Mouse (Mus musculus) heart, adult 2 months (tissue): ENCODE data around the gene Irf2bp2. TPM values are rescaled to one million over a fixed set of nuclear protein-coding genes. Genes with fewer than 3 reads are reported as not detected.

Source experiments
- DNase-seq, 2 experiments: peaks; one replicate each; pipeline ENCODE4 v3.0.0; 2021
- H3K27ac ChIP-seq: fragments of 200-600 bp; 2 replicates; pipeline ENCODE4 v1.8.1; 2022
- H3K27me3 ChIP-seq: fragments of 200-500 bp; 2 replicates; pipeline ENCODE4 v1.6.1; 2012; ENCODE audit warnings: mild to moderate bottlenecking, low read length, inconsistent platforms, mixed read lengths; ENCODE audit not compliant: control insufficient read depth, insufficient read depth
- H3K36me3 ChIP-seq: fragments of 200-500 bp; 2 replicates; pipeline ENCODE4 v1.6.1; 2012; ENCODE audit warnings: low read length, inconsistent platforms; ENCODE audit not compliant: control insufficient read depth, insufficient read depth
- H3K4me1 ChIP-seq: fragments of 200-500 bp; 2 replicates; pipeline ENCODE4 v1.6.1; 2011; ENCODE audit warnings: low read length; ENCODE audit not compliant: control insufficient read depth, insufficient read depth
- H3K4me3 ChIP-seq: fragments of 200-600 bp; 2 replicates; pipeline ENCODE4 v1.8.1; 2022
- H3K79me2 ChIP-seq: fragments of 200-500 bp; replicated peaks from 2 replicates; pipeline ENCODE4 v1.6.1; 2012; ENCODE audit warnings: mild to moderate bottlenecking, inconsistent platforms, low read length, moderate library complexity, mixed read lengths; ENCODE audit not compliant: control insufficient read depth, insufficient read depth
- H3K9ac ChIP-seq: fragments of 200-500 bp; 2 replicates; pipeline ENCODE4 v1.6.1; 2012; ENCODE audit warnings: low read depth, mild to moderate bottlenecking, control low read depth, inconsistent platforms, low read length, mixed read lengths
- CTCF ChIP-seq: fragments of 200-600 bp; IDR thresholded peaks from 2 replicates; pipeline ENCODE4 v1.8.1; 2022; ENCODE audit warnings: antibody characterized with exemption, mild to moderate bottlenecking, moderate library complexity
- EP300 ChIP-seq: fragments of 200-500 bp; IDR thresholded peaks from 2 replicates; pipeline ENCODE4 v1.6.1; 2011; ENCODE audit warnings: low read depth, low read length, control low read depth; ENCODE audit not compliant: insufficient read depth
- POLR2A ChIP-seq: fragments of 200-500 bp; IDR thresholded peaks from 2 replicates; pipeline ENCODE4 v1.6.1; 2011; ENCODE audit warnings: mild to moderate bottlenecking, low read depth, low read length, control low read depth; ENCODE audit not compliant: insufficient read depth
- WGBS: fragments of 180-500 bp; shearing (Covaris S2); methylation state at CpG from one replicate; pipeline ENCODE4 v1.1.7; 2018; 5-methylcytosine and 5-hydroxymethylcytosine counted together
- intact Hi-C: fragments of 180-260 bp; cut with DNase I; formaldehyde crosslinking; loops from one replicate; pipeline ENCODE4 v1.15.1; 2025
- polyA plus RNA-seq: library from polyadenylated mRNA; depleted of rRNA; stranded (reverse); fragments of >200 nt; gene quantifications from 2 replicates; pipeline ENCODE4 v1.2.3, GENCODE M21; 2012
- total RNA-seq, 2 experiments: library from RNA; stranded (reverse); gene quantifications; 2 replicates each; pipeline ENCODE4 v1.2.3; 2021

Gene Irf2bp2
- total and polyA plus RNA-seq, 3 experiments, result 33.8 to 132 (median 56.3) TPM

DNA sequence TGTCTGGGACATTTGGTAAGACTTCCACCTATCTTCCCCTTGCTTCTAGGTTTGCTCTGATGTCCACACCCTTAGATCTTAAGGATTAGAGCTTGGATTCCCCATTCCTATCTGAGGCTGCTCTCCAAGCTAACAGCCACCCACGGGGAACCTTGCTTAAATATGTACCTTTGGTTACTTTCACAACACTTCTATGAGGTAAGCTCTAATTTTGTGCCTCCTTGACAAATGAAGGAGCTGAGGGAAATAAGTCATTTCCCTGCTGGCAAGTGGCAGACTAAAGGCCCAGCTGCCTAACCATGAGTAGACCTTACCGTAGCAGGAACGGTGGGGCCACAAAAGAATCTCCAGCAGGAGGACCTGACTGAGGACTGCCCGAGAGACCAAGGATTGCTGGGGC, 39.0 kb downstream of the Irf2bp2 start:
- Histone ChIP-seq H3K9ac (no peak overlapping the region), H3K27ac (no peak overlapping the region), H3K4me1 (peaks cover 8% of the 10 kb centered on the region), H3K36me3 (no peaks in the 10 kb centered on the region), H3K27me3 (no peaks in the 10 kb centered on the region), H3K4me3 (no peak overlapping the region), H3K79me2 (no peaks in the 10 kb centered on the region)
- intact Hi-C loops, result no loop called here
- 71% methylated on average over 4 of the region's 4 CpGs for WGBS
- TF ChIP-seq POLR2A (no peak), CTCF (no peak), EP300 (no peak)
- no peak for DNase-seq

DNA sequence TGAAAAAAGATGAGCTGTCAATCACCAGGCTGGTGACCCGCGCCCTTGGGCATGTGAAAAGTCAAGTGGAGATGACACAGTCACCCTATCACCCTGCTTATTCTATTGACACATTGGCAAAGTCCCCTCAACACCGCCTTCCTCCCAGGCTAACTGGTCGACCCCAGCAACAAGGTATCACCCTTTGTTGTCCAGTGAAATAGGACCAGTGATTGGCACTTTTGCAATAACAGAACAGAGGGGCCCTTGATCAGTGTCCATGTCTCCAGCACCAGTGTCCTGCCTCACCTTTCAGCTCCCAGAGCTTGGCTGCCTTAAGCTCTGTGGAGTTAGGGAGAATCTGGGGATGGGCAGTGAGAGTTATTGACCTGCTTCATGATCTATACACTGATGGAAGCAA, 41.9 kb downstream of the Irf2bp2 start:
- Histone ChIP-seq H3K4me3 (no peak overlapping the region), H3K27me3 (no peaks in the 10 kb centered on the region), H3K9ac (no peak overlapping the region), H3K4me1 (peaks cover 18% of the 10 kb centered on the region), H3K79me2 (no peaks in the 10 kb centered on the region), H3K36me3 (no peaks in the 10 kb centered on the region), H3K27ac (peak overlapping the region; percentile 81; the same call in 1 of the 2 replicates)
- DNase-seq, result no peak
- 88% methylated on average over 4 of the region's 4 CpGs for WGBS
- TF ChIP-seq EP300 (no peak), CTCF (no peak), POLR2A (no peak)
- intact Hi-C loops, result loop anchor here (2.0 kb wide), 1 partner anchor 13 kb away; no protein-coding TSS in a partner anchor

DNA sequence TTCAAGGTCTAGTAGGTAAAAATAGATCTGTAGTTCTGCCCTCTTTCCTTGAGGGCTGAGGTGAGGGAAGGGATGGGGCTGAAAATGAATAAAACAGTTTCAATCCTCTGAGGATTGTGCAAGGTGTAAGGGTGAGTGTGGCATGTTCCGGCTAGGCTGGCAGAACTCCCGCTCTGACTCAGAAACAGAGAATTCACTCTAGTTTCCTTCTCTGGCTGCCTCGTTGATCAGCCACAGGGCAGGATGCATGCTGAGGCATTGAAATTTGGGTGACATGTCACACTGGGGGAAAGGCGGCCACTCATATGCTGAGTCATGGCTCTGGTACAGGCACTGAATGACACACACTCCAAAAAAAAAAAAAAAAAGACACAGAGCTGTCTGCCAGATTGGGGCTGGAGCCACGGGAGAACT, 42.8 kb downstream of the Irf2bp2 start:
- intact Hi-C loops, result loop anchor here (2.0 kb wide), 1 partner anchor 14 kb away; no protein-coding TSS in a partner anchor
- DNase-seq, result peak in 1 of 2 experiments; percentile 79
- Histone ChIP-seq H3K4me1 (peaks cover 13% of the 10 kb centered on the region), H3K27me3 (no peaks in the 10 kb centered on the region), H3K4me3 (no peak overlapping the region), H3K36me3 (no peaks in the 10 kb centered on the region), H3K27ac (peak overlapping the region; percentile 81), H3K79me2 (no peaks in the 10 kb centered on the region), H3K9ac (no peak overlapping the region)
- 22% methylated on average over 5 of the region's 5 CpGs for WGBS
- no peak for TF ChIP-seq EP300
- no peak for TF ChIP-seq POLR2A
- no peak for TF ChIP-seq CTCF

GRCm38 (mm10) chr8:126547841-126548240, 45.9 kb downstream of the Irf2bp2 start:
- H3K4me1 ChIP-seq, result peaks cover 17% of the 10 kb centered on the region
- intact Hi-C loops, result loop anchor here (2.0 kb wide), 1 partner anchor 41 kb away; no protein-coding TSS in a partner anchor
- H3K27me3 ChIP-seq, result no peaks in the 10 kb centered on the region
- no peaks in the 10 kb centered on the region for H3K36me3 ChIP-seq
- no peaks in the 10 kb centered on the region for H3K79me2 ChIP-seq
- WGBS, result 6% methylated on average over 3 of the region's 3 CpGs
- peak overlapping the region; percentile 80 for H3K27ac ChIP-seq
- H3K4me3 ChIP-seq, result no peak overlapping the region
- DNase-seq, result peak; percentile 63 to 70
- H3K9ac ChIP-seq, result no peak overlapping the region
- no peak for TF ChIP-seq POLR2A
- 0 out of 2 replicates have a peak, but pooled peaks have one; percentile 51 for TF ChIP-seq EP300
- peak; percentile 57 for TF ChIP-seq CTCF

GRCm38 (mm10) chr8:126547361-126547760, 46.4 kb downstream of the Irf2bp2 start:
- Histone ChIP-seq H3K4me1 (peaks cover 20% of the 10 kb centered on the region), H3K27ac (peak overlapping the region; percentile 80), H3K36me3 (no peaks in the 10 kb centered on the region), H3K4me3 (no peak overlapping the region), H3K27me3 (no peaks in the 10 kb centered on the region), H3K9ac (no peak overlapping the region), H3K79me2 (no peaks in the 10 kb centered on the region)
- intact Hi-C loops, result no loop called here
- 95% methylated on average over 4 of the region's 4 CpGs for WGBS
- no peak for DNase-seq
- TF ChIP-seq EP300, result no peak
- TF ChIP-seq CTCF, result no peak
- no peak for TF ChIP-seq POLR2A

DNA sequence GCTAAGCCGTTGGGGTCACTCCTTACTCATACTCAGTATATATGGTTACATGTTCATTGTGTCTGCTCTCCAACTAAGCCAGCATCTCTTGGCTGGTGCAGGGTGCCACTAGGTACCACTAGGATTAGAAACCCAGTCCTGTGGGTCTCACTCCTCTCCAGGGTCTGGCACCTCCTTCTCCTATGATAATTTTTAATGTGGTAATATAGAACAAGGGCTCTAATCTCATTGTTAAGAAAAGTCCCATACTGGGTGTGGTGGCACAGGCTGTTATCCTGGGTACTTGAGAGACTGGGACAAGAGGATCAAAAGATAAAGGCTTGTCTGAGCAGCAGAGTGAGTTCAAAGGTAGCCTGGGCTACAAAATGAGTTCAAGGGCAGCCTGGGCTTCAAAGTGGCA, 47.3 kb downstream of the Irf2bp2 start:
- no peak for DNase-seq
- peaks cover 24% of the 10 kb centered on the region for H3K4me1 ChIP-seq
- no peaks in the 10 kb centered on the region for H3K79me2 ChIP-seq
- H3K9ac ChIP-seq, result no peak overlapping the region
- H3K36me3 ChIP-seq, result no peaks in the 10 kb centered on the region
- TF ChIP-seq EP300 (no peak), POLR2A (no peak), CTCF (no peak)
- WGBS, result 87% methylated on average over 1 of the region's 1 CpGs
- no peak overlapping the region for H3K4me3 ChIP-seq
- no peaks in the 10 kb centered on the region for H3K27me3 ChIP-seq
- H3K27ac ChIP-seq, result no peak overlapping the region
- intact Hi-C loops, result no loop called here
